Mouse (Mus musculus) testis, postnatal 14 days (tissue): ENCODE data around the gene Iqcn.

Experiments
- DNase-seq: peaks from one replicate; pipeline ENCODE4 v3.0.0; 2021; ENCODE audit warnings: low spot score

Gene Iqcn

DNA sequence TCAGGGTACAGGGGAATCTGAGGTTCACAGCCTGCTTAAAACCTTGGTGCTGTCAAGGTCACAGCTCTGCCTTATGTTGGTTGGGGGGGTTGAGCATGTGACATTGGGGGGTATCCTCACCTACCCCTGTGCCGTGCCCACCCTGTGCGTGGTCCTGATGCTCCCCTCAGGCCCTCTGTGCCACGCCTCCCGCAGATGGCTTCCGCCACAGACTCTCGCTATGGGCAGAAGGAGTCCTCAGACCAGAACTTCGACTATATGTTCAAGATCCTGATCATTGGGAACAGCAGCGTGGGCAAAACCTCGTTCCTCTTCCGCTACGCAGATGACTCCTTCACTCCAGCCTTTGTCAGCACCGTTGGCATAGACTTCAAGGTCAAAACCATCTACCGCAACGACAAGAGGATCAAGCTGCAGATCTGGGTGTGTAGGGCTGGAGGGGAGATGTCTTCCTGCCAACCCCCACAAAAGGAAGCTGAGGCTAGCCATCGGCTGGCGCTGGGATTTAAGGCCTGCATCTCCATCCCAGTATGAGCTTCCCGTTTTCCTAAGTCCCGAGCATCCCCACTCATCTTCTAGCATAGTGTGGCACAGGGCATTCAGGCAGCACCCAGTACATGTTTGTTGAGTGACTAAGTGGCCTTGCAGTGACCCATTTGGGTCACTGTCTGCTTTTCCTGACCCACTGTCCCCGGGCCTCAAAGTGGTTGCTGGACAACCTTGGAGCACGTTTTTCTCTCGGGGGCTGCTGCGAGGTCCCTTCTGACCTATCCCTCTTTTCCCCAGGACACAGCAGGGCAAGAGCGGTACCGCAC lies 52.6 kb downstream of the Iqcn start:
- no peak for DNase-seq

DNA sequence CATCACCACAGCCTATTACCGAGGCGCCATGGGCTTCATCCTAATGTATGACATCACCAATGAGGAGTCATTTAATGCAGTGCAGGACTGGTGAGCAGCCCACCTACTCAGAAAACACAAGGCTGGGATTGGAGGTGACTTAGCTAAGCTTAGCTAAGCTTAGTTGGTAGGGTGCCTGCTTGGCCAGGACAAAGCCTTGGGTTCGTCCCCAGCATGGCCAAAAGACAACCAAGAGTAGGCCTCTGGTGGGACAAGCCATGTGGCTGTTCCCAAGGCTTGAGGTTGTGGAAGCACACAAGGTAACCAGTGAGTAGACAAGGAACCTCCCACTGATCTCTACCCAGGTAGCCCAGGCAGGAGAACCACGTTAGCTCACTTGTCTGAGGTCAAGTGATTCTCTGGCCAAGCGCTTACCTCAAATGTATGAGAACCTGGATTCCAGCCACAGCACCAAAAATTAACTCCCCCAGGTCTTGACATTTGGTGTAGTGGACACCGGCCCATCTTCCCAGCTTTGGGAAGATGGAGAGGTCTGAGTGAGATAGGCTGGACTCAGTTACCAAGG lies 53.3 kb downstream of the Iqcn start:
- no peak for DNase-seq

DNA sequence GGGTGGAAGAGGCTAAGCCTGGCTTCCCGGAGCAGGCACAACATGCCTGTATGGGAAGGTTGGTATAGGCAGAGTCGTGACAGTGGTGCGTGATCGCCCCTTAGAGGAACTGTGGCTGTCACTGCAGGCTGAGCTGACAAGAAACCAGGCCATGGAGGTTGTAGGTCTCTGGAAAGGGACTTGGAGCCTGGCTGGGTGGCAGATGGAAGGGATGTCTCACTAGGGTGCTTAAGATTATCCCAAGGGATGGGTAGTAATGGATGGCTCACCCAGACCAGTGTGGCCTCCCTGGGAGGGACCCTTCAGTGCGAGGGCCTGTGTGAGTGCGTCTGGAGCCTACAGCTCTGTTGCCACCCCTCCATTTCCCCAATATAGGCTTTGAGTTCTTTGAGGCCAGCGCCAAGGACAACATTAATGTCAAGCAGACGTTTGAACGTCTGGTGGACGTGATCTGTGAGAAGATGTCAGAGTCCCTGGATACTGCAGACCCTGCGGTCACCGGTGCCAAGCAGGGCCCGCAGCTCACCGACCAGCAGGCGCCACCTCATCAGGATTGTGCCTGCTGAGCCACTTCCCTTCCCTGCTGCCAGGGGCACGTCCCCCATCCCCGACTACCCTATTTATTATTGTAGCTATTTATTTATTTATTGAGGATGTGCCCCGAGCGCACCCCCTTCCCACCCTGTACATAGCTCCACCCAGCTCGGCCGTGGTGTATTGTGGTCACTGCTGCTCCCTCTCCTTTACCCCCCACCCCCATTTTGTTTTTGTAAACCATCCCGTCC lies 54.5 kb downstream of the Iqcn start:
- DNase-seq, result no peak

DNA sequence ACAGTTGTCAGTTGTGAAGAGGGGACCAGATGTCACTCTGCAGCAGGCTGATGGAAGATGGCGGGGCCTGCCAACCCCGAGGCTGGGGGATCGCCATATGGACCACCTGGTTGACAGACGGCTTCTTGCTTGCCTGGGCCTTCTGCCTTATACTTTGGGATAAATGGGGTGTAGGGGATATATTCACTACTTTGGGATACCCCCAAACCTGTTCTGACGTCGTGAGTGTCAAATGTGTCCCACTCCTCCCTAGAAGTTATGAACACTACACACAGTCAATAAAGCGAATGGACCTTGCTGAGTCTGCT lies 55.0 kb downstream of the Iqcn start:
- DNase-seq, result no peak

DNA sequence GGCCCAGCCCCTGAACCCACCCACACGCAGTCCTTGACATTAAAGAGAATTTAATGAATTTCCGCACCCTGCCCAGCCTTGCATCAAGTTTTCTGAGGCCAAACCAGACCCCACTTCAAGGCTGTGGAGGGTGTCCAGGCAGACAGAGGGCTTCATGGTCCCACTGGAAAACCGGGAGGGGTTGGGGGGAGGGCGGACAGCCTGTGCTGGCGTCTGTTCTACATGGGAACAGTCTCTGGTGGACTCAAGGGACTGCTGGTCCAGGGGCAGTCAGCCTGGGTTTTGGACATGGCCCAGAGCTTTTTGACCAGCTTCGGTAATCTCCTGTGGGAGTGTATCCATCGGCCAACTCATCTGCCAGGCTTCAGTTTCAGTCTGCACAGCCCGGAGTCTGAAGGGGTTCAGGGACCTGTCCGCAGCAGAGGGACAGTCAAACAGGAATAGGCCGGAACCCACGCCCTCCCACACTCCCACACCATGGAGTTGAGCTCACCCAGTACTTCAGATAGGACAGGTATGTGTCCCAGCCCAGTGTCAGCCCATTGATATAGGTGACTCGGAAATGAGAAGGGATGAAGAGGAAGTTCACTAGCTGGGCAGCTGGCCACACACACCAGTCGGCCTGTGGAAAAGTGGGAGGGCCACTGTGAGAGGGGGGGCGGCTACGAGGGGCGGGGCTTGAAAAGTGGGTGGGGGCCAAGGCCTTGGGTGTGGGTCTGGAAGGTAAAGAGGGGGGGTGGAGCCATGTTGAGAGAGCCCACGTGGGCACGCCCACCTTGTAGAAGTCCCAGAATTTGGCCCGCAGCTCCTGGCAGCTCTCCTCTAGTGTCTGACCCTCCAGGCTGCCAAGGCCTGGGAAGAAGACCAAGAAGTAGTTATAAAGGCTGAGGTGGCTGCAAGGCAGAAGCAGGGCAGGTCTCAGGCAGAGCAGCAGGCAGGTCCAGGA lies 55.6 kb downstream of the Iqcn start:
- DNase-seq, result peak; percentile 47

DNA sequence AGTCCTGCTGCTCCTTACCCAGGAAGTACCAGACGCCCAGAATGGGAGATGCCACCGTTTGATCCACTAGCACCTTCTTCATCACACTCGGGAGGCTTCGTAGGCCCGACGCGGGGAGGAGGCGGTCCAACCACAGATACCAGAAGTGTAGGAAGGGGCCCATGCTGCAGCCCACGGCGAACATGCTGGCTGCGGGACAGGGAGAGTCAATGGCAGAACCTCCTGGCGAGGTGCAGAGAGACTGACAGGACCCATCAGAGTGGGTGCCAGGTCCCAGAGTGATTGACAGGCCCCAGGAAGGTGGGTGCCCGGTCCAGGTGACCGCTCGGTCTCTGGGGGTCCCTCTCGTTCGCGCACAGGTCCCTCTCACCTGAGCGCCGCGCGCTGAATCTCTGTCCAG lies 57.1 kb downstream of the Iqcn start:
- DNase-seq, result no peak

DNA sequence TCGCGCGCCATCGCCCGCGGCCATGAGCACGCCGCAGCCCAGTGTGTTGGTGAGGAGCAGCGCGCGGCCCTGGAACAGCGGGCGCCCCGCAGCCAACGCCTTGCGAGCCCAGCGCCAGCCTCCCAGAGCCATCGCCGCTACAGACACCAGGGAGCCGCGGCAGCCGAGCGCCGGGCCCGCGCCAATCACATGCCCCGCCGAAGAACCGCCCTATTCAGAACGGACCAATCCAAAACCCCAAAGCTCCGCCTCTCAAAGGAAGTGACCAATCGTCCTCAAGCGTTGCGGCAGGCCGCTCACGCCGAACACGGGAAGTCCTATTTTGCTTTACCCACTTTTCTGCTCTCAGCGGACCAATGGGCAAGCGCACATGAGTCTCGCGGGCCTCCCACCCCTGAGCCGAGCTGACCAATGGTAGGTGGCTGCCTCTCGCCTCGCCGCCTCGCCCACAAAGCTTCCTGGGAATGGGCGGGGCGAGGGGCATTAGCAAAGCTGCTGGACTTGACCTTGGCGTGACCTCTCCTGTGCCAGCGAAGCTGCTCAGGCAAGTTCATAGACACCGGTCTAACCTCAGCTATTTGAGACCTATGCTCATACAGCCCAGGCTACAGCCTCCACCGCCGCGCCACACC lies 57.6 kb downstream of the Iqcn start, which contains the start of gene Mpv17l2:
Mpv17l2 (minus strand) TSS at position 172 of the 632 bp plus-strand sequence.
- peak; percentile 98 for DNase-seq

DNA sequence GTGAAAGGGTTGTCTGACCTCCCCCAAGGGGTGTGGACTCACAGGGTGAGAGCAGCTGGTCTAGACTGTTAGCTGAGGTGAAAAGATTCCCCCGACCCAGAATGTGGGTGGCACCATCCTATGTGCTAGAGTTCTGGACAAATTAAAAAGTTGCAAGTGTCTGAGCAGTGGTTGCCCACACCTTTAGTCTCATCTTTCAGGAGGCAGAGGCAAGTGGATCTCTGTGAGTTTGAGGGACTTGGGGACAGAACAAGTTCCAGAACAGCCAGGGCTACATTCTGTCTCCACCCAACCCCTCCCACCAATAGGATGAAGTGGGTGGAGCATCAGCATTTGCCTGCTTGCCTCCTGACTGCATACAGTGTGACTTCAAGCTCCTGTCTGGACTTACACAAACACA lies 58.9 kb downstream of the Iqcn start:
- DNase-seq, result no peak

DNA sequence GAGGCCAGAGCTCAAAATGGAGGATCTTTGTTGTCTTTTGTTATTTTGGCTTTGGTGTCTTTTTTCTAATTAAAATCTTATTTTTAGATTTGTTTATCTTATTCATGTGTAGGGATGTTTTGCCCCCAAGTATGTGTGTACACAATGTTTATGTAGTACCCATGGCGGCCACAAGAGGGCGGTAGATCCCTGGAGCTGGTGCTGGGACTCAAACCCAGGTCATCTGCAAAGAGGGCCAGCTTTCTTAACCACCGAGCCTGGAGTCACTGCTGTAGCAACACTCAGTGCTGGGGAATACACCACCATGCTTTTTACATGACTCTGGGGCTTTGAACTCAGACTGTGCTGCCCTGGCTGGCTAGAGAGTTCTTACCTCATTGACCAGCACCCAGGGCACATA lies 60.1 kb downstream of the Iqcn start:
- no peak for DNase-seq

DNA sequence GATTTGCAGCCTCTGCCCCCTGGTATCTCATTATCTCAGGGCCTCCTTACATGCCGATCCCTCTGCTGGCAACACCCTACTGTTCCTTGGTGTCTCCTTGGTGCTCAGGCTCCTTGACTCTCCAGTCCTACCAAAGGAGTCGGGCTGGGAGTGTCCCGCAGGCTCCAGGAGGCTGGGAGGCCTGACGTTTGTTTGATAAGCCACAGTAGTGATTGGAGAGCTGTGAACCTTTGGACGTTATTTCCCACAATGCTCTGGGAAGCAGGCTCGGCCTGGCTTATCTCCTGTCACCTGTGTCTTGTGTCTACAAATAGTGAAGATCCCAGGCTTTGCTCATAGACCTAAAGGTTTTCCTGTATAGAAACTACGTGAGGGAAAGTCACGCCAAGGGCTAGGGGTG lies 60.8 kb downstream of the Iqcn start:
- DNase-seq, result no peak

DNA sequence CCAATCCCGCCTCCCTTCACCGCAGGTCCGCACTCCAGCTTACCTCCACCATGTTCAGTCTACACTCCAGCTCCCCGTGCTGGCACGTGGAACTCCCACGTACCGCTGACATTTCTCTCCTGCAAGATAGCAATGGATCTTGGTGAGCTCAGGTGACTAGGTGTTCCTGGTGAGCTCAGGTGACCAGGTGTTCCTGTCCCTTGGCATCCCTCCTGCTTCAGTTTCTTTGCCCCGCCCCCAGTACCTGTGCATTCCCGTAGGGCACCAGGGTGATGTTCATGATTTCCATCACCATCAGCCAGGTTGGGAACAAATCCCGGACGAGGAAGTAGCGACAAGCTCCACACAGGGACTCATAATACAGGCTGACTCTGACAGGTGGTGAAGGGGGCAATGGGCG lies 61.4 kb downstream of the Iqcn start:
- no peak for DNase-seq

DNA sequence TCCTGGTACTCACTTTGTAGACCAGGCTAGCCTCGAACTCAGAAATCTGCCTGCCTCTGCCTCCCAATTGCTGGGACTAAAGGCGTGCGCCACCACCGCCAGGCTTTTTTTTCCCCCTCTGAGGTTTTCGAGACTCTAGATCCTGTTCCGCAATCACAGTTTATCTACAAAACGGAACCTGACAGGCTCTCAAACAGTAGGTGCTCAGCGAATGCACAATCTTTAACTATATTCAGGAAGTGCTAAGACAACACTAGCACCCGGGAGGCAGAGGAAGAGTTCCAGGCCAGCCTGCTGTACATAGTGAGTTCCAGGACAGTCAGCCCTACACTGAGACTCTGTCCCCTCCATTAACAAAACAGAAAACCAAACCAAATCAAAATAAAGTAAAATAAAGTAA lies 62.1 kb downstream of the Iqcn start:
- DNase-seq, result no peak

DNA sequence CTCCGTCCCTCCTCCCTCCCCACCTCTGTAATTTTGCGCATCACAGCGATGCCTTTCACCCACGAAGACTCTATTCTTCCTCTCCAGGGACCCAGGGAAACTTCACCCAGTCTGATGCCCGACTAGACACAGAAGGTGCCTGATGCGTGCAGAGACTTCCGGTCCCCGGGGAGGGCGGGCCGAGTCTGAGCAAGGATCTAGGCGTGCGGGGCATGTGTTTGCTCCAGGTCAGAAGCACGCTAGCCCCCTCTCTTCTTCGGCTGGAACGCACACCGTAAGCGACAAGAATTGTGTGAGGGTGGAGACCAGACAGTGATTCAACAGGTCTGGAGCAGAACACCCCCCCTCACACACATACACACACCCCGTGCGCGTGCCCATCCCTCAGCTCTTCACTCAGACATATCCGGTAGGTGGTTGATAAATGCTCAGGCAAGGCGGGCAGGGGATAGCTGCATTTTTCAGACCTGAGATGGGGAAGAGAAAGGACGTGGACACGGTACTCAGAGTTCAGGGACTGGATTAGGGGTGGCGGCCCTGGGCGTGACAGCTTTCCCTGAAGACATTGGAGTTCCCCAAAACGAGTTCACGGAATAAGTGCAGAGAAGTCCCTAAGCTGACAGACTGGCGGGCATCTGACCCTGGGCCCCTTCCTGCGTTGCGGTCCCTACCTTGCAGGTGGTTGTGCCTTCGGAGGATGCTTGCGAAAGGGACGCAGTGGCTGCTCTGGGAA lies 62.7 kb downstream of the Iqcn start:
- no peak for DNase-seq

DNA sequence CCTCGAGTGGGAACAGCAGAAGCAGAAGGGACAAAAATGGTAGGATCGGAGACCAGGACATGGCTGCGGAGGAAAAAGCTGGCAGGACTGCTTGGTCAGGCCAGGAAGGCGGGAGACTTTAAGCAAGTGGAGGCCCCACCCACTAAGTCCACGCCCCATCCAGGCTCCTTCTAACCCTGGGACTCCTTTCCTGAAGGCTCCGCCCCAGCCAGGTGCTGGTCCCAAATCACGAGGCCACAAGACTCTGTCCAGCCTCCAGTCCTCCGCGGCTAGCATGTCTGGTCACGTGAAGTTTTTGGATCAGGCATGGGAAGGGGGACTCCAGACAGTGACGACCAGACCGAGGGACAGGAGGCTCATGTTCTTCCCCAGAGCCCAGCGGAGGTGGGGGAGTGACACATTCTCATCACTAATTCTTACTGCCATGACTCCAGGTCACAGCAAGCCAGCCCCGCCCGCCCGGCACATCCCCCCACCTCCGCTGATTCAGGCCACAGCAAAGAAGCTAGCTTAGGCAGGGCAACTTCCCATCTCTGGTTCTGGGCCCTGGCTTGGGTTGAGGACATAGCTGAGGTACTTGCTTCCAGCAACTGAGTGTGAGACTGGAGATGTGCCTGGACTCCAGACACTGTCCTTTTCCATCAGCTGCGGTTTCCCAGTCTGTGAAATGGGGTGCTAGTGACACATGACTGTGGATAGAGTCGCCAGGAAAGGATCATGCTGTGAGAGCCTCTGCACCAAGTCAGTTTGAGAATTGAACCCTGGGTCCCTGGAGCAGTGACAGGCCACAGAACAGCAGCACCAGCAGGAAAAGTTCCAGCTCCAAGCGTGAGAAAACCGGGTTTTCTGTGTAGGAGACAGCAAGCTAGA lies 63.5 kb downstream of the Iqcn start:
- peak; percentile 73 for DNase-seq
